Mouse (Mus musculus): ENCODE measurements around the gene Cdhr4.
"Not testable (repeated sequence)": the region's sequence is repeated elsewhere in the genome, so short reads cannot be mapped to it uniquely, and the experiment has no call there.

Gene Cdhr4

DNA sequence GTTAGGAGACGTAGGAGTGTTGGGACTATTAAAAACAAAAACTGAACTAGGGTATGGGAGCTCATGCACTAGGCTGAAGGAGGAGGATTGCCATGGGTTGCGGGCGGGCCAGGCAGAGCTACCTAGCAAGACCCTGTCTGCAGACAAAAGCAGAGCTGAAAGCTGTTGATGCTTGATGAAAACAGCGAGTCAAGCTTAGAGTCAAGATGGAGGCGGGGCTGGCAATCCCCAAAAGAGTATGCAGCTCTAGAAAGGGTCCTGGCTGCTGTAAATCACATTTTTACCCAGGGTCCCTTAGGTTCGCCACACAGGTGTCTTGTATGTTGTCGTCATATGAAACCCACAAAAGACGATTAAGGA is 11.2 kb downstream of the Cdhr4 start:
- no peak for DNase-seq (ENCODE audit: low read depth in 1 of 2, low spot score in 2 of 2)

DNA sequence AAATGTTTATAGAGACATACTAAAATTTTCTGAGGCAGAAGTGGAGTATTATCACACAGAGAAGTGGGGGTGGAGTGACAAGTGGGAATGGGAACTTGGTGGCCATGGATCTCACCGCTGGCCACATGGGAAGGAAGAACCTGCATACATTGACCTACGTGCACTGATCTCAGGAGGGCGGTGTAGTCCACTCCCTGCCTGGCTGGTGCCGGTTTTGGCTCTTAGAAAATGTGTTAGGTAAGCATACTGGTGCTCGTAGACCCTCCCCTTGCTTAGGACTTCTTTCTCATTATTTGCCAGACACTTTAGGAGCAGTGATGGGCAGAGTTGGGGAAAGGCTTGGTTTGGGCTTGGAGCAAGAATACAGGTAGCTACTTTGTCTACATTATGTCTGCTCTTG is 15.7 kb downstream of the Cdhr4 start:
- no peak for DNase-seq (ENCODE audit: low read depth in 1 of 2, low spot score in 2 of 2)

DNA sequence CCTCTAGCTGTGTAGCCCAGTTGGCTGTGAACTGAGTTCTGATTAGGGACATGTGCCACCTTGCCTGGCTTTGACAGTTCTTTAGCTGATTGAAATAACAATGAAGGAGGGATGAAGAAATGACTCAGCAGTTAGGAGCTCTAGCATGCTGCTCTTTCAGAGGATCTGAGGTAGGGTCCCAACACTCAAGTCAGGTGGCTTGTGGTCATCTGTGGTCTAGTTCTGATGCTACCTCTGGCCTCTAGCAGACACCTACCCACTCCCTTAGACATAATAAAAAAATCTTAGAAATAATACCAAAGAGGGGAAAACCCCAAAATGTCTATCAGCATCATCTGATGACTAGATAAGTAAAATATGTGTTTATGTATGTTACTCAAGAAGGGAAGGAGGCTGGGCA is 18.1 kb downstream of the Cdhr4 start:
- DNase-seq (ENCODE audit: low read depth in 1 of 2, low spot score in 2 of 2), result no peak

DNA sequence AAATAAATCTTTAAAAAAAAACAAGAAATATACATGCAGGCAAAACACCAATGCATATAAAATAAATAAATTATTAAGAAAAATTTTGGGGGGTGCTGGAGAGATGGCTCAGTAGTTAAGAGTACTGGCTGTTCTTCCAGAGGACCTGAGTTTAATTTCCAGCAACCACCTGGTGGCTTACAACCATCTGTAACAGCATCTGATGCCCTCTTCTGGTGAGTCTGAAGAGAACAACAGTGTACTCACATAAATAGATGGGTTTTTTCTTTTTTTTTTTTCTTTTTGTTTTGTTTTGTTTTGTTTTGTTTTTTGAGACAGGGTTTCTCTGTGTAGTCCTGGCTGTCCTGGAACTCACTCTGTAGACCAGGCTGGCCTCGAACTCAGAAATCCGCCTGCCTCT is 21.3 kb downstream of the Cdhr4 start:
- not testable (repeated sequence) for DNase-seq (ENCODE audit: low read depth in 1 of 2, low spot score in 2 of 2)

DNA sequence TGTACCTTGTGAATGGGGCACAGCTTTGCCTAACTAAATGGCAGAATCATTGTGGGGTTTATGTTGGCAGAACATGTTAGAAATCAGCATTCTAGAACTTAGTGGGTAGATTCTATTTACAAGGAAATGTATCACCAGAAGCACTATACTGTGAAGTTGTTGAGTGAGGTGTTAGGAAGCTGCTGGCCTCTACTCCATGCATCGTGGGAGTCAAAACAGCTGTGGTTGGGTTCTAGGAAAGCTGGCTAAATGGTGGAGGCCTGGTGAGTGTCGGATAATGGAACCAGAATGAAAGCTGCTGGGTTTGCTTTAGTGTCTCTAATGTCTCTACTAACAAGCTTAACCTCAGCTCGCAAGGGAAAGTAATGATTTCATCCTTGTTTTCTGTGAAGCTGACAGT is 24.8 kb downstream of the Cdhr4 start:
- no peak for DNase-seq (ENCODE audit: low read depth in 1 of 2, low spot score in 2 of 2)

DNA sequence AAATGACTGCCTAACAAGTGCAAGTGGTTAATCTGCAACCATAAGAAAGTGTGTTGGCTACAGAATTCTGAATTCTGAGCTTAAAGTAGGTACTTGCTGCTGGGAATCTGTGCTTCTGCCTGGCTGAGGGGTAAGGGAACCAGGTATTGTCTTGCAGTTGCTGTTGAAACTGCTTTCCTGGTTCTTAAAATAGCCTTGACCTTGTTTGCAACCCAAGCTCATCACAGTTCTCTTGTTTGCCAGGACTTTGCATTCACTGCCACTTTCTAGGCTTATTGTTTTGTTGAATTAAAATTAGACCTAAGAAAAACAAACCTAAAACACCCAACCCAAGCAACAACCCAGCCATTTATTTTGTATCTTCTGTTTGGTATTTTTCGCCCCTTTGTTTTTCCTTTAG is 28.4 kb downstream of the Cdhr4 start:
- DNase-seq (ENCODE audit: low read depth in 1 of 2, low spot score in 2 of 2), result no peak

DNA sequence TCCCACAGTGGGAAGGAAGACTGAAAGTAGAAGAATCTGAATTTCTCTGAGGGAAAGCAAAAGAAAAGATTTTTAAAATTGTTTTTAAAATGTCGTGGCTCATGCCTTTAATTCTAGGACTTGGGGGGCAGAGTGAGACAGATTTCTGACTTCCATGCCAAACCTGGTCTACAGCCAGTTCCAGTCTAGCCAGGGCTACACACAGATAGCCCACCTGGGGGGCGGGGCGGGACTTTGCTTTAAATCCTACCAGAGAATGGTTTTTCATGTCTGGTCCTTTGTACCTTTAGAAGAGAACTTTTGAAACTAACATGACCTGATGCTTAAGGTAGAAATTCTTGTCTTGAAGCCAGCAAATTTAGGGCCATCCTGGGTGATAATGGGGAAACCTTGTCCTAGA is 30.9 kb downstream of the Cdhr4 start:
- DNase-seq (ENCODE audit: low read depth in 1 of 2, low spot score in 2 of 2), result no peak

DNA sequence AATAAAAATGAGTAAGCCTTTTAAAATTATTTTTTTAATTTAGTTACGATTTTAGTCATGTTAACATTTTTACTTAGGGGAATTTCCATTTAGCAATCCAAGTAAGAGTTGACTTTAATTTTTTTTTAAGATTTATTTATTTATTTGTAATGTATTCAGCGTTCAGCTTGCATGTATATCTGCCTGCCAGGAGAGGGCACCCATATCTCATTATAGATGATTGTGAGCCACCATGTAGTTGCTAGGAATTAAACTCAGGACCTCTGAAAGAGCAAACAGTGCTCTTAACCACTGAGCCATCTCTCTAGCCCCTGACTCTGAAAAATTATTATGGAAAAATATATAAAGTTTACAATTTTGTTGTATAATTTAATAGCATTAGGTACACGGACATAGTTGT is 34.3 kb downstream of the Cdhr4 start:
- DNase-seq (ENCODE audit: low read depth in 1 of 2, low spot score in 2 of 2), result no peak

DNA sequence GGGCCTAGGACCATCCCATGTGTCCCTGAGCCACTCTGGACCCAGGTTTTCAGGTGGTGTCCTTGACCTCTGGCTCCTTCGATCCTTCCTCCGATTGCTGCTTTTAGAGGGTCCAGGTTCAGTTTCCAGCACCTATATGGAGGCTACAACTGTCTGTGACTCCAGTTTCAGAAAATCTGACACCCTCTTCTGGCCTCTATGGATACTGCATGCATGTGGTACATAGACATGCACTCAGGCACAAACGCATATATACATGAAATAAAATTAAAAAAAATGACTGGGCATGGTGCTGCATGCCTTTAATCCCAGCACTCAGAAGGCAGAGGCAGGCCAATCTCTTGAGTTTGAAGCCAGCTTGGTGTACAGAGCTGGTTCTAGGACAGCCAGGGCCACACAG is 35.6 kb downstream of the Cdhr4 start:
- DNase-seq (ENCODE audit: low read depth in 1 of 2, low spot score in 2 of 2), result no peak

DNA sequence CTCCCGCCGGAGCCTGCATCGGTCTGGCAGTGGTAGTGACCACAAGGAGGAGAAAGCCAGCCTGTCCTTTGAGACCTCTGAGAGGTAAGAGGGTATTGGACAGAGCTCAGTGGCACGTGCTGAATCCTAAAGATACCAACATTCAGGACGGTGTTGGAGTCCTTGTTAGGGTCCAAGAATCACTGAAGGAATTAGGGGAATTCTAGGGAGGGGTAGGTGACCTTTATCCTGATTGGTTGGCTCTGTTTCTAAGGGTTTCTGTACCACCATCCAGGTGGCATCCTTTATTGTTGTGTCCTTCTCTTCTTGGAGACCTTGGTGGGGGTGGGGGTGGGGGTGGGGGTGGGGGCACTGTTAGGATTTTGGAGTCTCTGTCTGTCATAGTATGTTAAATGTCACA is 39.8 kb downstream of the Cdhr4 start:
- DNase-seq (ENCODE audit: low read depth in 1 of 2, low spot score in 2 of 2), result no peak

DNA sequence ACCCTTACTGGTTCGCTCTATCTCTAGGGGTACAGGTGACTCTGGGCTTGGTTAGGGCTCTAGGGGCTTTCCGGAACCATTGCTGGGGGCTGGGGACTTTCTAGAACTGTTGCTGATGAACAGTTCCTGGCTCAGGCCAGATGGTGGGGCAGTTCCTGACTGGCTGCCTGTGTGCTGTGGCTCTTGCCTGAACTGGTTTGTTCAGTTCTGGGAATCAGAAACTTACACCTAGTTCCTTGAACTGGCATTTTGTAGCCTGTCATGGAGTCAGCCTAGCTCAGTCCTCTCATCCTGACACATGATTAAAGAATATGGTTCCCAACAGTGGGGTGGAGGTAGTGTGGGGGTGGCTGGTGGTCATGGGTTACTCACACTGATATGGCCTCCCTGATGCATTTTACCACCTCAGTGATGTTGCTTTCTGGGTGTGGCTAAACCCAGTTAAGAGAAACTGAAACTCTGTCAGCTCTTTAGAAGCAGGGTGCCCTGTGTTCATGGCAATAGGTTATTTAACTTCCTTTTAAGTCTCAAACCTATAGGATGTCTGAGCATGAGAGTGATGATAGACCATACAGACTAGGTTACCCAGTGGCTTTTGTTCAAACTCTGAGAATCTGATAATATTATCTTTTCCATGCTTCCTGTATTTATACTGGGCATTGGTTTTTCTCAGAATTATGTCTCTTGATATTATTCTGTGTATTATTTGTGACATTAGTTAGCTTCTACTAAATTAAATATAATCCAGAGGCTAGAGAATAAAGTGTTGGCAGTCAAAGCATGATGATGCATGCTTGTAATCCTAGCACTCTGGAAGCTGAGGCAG is 43.2 kb downstream of the Cdhr4 start:
- DNase-seq (ENCODE audit: low read depth in 1 of 2, low spot score in 2 of 2), result no peak

DNA sequence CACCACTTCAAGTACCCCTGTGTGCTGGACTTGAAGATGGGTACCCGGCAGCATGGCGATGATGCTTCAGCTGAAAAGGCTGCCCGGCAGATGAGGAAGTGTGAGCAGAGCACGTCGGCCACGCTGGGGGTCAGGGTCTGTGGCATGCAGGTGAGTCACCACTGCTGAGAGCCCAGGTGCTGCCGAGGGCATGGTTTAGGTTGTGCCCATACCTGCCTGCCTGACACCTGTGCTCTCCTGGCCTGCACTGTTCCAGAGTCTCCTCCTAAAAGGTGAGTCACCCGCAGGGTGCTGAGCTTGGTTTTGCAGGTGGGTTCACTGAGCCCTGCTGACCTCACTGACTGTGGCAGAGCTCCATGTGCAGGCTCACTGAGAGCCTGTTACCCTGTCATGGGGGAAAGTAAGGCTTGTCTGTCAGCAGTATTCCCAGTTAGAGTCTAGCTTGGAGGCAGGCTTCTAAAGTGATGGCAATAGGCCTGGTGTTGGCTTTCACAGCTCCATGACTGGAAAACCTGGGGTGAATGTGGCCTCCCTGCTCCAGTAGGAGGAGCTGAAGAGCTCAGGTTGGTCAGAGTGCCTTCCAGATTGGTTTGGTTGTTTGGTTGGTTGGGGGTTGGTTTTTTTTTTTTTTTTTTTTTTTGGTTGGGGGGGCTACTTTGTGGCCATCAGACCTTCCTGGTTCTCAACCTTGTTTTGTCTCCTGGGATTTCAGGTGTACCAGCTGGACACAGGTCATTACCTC is 52.6 kb downstream of the Cdhr4 start:
- no peak for DNase-seq (ENCODE audit: low read depth in 1 of 2, low spot score in 2 of 2)

DNA sequence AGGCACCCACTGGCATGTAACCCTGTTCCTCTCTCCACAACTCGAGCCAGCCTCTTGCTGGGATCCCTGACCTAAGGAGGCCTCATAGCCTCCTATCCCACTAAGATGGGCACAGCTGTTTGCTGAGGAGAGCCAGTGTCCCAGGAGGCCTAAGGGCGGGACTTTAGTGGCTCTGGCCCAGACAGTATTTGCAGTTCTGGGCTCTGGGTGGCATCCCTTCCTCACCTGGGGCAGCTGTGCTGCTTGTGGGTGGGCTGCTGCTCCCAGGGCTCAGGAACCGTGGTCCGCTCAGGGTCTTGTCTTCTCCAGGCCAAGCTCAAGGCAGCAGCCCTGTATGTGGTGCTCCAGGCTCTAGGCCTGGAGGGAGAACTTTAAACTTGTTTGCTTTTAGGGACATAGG is 54.3 kb downstream of the Cdhr4 start:
- no peak for DNase-seq (ENCODE audit: low read depth in 1 of 2, low spot score in 2 of 2)

DNA sequence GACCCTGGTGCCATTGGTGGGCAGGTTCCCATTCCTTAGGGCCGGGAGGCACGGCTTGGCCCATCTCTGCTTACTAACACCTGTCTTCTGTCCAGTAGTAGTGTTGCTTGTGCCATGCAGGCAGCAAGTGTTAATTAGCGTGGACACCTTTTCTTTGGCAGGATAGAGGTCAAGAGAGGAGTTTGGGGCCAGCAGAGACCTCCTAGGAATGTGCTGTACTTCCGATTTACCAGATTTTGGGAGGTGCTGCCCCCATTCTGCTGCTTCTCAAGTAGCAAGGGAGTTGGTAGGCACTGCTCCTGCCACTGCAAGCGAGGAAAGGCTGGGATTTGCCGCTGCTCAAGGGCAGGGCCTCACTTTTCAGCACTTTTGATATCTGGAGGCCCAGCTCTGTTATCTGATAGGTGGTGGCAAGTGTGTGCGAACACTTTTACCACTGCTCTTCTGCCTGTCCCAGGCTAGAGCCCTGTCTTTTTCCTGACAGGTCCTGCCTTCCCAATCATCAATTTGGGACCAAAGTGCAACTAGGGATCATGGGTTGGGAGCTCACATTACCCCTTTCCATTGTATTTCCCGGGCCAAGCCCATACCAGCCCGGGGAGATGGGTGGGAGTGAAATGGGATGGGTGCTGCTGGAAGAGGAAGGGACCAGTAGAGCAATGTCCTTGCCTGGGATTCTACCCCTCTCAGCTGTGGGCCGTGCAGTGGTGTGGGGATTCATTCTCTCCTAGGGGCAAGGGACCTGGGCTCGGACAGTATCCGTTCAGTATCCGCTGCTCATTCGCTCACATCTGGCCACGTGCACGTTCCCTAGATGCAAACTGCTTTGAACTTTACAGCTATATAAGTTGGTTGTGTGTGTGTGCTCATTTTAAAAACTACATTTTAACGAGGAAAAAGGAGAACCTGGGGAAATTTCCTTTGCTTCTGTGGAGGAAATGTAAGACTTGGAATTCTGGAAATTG is 55.6 kb downstream of the Cdhr4 start:
- no peak for DNase-seq (ENCODE audit: low read depth in 1 of 2, low spot score in 2 of 2)

DNA sequence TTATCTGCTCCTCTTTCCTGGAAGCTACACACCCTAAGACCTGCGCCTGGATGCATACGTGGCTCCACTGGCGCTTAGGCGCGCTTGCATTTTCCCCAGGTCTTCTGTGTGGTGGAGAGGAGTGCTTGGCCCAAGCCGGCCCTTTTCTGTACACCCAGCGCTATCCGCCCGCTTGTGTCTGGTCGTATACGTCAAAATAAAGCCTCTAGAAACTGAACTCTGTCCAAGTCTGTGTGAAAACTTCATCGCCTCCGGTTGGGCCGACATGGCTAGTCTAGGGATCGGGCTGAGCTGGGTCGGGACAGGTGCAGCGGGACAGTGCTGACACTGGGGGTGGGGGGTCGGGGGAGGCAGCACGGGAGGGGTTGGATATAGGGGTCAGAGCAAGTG is 56.3 kb downstream of the Cdhr4 start:
- DNase-seq (ENCODE audit: low read depth in 1 of 2, low spot score in 2 of 2), result no peak

DNA sequence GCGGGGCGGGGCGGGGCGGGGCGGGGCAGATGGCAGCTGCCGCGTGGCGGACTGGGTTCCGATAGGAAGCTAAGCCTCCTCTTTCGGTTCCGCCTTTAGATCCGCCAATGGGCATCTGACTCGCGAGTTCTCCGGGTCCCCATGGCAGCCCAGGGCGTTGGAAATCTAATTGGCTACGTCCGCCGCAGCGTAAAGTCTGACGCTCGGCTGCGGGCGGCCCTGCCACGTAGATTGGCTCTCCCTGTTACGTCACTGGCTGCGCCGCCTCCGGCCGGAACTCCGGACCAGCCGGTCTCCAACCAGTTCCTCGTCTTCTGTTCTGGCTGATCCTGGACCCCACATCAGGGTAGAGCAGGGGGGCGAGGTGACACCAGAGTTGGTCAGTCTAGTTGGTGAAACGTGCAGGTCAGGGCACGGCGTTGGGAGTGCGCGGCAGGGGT is 56.7 kb downstream of the Cdhr4 start, which contains the start of gene Gmppb:
Gene Gmppb (plus strand): TSS at position 227 of the 440 bp plus-strand sequence.
- peak; percentile 94 to 95 for DNase-seq (ENCODE audit: low read depth in 1 of 2, low spot score in 2 of 2)
